Mouse (Mus musculus) midbrain, embryonic 14.5 days (tissue): Measurements from ENCODE around the gene Rad51c. TPM values are rescaled to one million over a fixed set of nuclear protein-coding genes. Genes with fewer than 3 reads are reported as not detected.
"Not testable (repeated sequence)": the region's sequence is repeated elsewhere in the genome, so short reads cannot be mapped to it uniquely, and the experiment has no call there.

Experiments
- ATAC-seq: fragments of 200-750 bp; cut with Nextera tagmentation; 2 replicates; pipeline ENCODE4 v1.8.0; 2017; ENCODE audit warnings: moderate number of reproducible peaks, moderate library complexity; ENCODE audit not compliant: low FRiP score, low TSS enrichment
- DNase-seq: peaks from one replicate; pipeline ENCODE4 v3.0.0-alpha.2; 2015
- H3K27ac ChIP-seq: fragments of 300-500 bp; sonication (generic); replicated peaks from 2 replicates; pipeline ENCODE4 v1.5.1; 2014; ENCODE audit warnings: mild to moderate bottlenecking, low read depth, low read length, moderate library complexity
- H3K27me3 ChIP-seq: fragments of 300-500 bp; sonication (generic); 2 replicates; pipeline ENCODE4 v1.6.1; 2014; ENCODE audit warnings: low read length, control low read depth, mixed read lengths; ENCODE audit not compliant: control insufficient read depth, insufficient read depth
- H3K36me3 ChIP-seq: fragments of 300-500 bp; sonication (generic); 2 replicates; pipeline ENCODE4 v1.6.1; 2014; ENCODE audit warnings: low read length, control low read depth; ENCODE audit not compliant: control insufficient read depth, insufficient read depth
- H3K4me1 ChIP-seq: fragments of 300-500 bp; sonication (generic); 2 replicates; pipeline ENCODE4 v1.6.1; 2014; ENCODE audit warnings: mild to moderate bottlenecking, antibody characterized with exemption, low read length, control low read depth; ENCODE audit not compliant: control insufficient read depth, insufficient read depth
- H3K4me2 ChIP-seq: fragments of 300-500 bp; sonication (generic); 2 replicates; pipeline ENCODE4 v1.6.1; 2014; ENCODE audit warnings: mild to moderate bottlenecking, low read length, moderate library complexity
- H3K4me3 ChIP-seq: fragments of 300-500 bp; sonication (generic); replicated peaks from 2 replicates; pipeline ENCODE4 v1.5.1; 2014; ENCODE audit warnings: low read depth, low read length
- H3K9ac ChIP-seq: fragments of 300-500 bp; sonication (generic); replicated peaks from 2 replicates; pipeline ENCODE4 v1.6.1; 2014; ENCODE audit warnings: mild to moderate bottlenecking, low read length, moderate library complexity
- H3K9me3 ChIP-seq: fragments of 300-500 bp; sonication (generic); 2 replicates; pipeline ENCODE4 v1.6.1; 2016; ENCODE audit warnings: low read length, control low read depth, mixed read lengths; ENCODE audit not compliant: control insufficient read depth
- WGBS: fragments of 180-500 bp; shearing (Covaris S2); extraction: QIAGEN DNeasy Blood & Tissue Kit; methylation state at CpG from one replicate; pipeline ENCODE4 v1.1.7; 2014; 5-methylcytosine and 5-hydroxymethylcytosine counted together
- polyA plus RNA-seq: library from polyadenylated mRNA; unstranded; fragments of >200 nt; fragmentation: Nextera tagmentation; extraction: Ambion mirVana; gene quantifications from 2 replicates; pipeline ENCODE4 v1.2.1, GENCODE M21; 2014

Gene Rad51c
- polyA plus RNA-seq, 1 experiment from 2014 or later = 5.6 TPM

GRCm38 (mm10) chr11:87427273-87428050 is 22.7 kb upstream of the Rad51c start:
- no peak for ATAC-seq
- no peaks in the 10 kb centered on the region for H3K27me3 ChIP-seq
- no peaks in the 10 kb centered on the region for H3K4me1 ChIP-seq
- DNase-seq = no peak
- no peak overlapping the region for H3K4me3 ChIP-seq
- no peak overlapping the region for H3K9ac ChIP-seq
- no peaks in the 10 kb centered on the region for H3K9me3 ChIP-seq
- H3K4me2 ChIP-seq = no peak overlapping the region
- H3K36me3 ChIP-seq = no peaks in the 10 kb centered on the region
- peak overlapping the region; percentile 79 for H3K27ac ChIP-seq
- 55% methylated on average over 1 of the region's 1 CpGs for WGBS

- H3K36me3 ChIP-seq, H3K9ac ChIP-seq, H3K27me3 ChIP-seq, H3K9me3 ChIP-seq, H3K4me1 ChIP-seq: not testable (repeated sequence)
- H3K4me3 ChIP-seq = peak overlapping the region; percentile 16
- H3K4me2 ChIP-seq = peak overlapping the region; percentile 41
- peak overlapping the region; percentile 79 for H3K27ac ChIP-seq
- DNase-seq = peak; percentile 94
- WGBS = under 1% methylated on average over 24 of the region's 24 CpGs
- peak; percentile 91 for ATAC-seq
These were observed 21.9 kb upstream of the Rad51c start for GRCm38 (mm10) chr11:87426450-87427250.

DNA sequence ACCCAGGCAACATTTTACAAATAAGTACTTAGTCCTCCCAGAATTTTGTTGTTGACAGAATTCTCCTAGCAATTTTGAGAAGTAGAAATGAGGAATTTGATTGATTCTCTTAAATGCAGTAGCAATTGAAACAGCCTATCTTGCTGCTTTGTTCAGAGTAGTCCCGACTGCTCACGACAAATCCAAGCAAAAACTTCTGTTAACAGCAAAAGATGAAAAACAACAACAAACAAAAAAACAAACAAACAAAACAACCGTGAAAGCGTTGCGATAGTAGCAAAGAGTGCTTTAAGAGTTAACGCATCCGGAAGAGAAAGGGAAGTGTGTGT is 21.3 kb upstream of the Rad51c start:
- Histone ChIP-seq H3K27ac (peak overlapping the region; percentile 79), H3K4me3 (peak overlapping the region; percentile 16), H3K36me3 (no peaks in the 10 kb centered on the region), H3K27me3 (no peaks in the 10 kb centered on the region), H3K9me3 (no peaks in the 10 kb centered on the region), H3K4me2 (peak overlapping the region; percentile 41), H3K9ac (no peak overlapping the region; the same call in 1 of the 2 replicates), H3K4me1 (peaks cover 5% of the 10 kb centered on the region; the same call in 1 of the 2 replicates)
- no peak for ATAC-seq
- DNase-seq = no peak
- under 1% methylated on average over 7 of the region's 7 CpGs for WGBS

GRCm38 (mm10) chr11:87423551-87424325 is 19.0 kb upstream of the Rad51c start:
- Histone ChIP-seq H3K4me1 (peaks cover 5% of the 10 kb centered on the region; the same call in 1 of the 2 replicates), H3K4me2 (no peak overlapping the region), H3K9ac (no peak overlapping the region), H3K27me3 (no peaks in the 10 kb centered on the region), H3K9me3 (no peaks in the 10 kb centered on the region), H3K36me3 (no peaks in the 10 kb centered on the region), H3K27ac (peak overlapping the region; percentile 84), H3K4me3 (no peak overlapping the region)
- DNase-seq (no peak), ATAC-seq (no peak)
- 46% methylated on average over 6 of the region's 6 CpGs for WGBS

DNA sequence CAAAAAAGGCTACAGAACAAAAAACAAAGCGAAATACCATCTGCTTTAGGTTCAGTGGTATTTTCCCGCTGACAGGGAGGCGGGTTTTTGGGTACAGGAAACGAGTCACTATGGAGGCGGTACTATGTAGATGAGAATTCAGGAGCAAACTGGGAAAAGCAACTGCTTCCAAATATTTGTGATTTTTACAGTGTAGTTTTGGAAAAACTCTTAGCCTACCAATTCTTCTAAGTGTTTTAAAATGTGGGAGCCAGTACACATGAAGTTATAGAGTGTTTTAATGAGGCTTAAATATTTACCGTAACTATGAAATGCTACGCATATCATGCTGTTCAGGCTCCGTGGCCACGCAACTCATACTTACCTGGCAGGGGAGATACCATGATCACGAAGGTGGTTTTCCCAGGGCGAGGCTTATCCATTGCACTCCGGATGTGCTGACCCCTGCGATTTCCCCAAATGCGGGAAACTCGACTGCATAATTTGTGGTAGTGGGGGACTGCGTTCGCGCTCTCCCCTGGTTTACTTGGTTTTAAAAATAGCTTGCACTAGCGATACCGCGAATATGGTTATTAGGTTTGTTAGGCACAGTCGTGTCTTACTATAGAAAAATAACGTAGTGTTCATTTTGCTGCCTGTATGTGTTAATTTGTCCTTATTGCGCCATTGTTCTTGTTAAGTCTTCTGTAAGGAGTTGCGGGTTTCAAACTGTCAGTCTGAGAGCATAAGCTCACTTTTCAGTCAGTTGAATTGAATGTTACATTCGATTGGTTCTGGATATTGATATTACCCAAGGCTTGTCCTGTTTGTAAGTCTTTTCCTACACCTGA is 18.0 kb upstream of the Rad51c start:
- H3K9me3 ChIP-seq = no peaks in the 10 kb centered on the region
- peak overlapping the region; percentile 40 for H3K4me3 ChIP-seq
- ATAC-seq = peak; percentile 84
- peaks cover 5% of the 10 kb centered on the region; the same call in 1 of the 2 replicates for H3K4me1 ChIP-seq
- H3K27me3 ChIP-seq = no peaks in the 10 kb centered on the region
- H3K9ac ChIP-seq = peak overlapping the region; percentile 61
- peak overlapping the region; percentile 91 for H3K27ac ChIP-seq
- peak; percentile 94 for DNase-seq
- under 1% methylated on average over 26 of the region's 26 CpGs for WGBS
- H3K4me2 ChIP-seq = peak overlapping the region; percentile 68
- no peaks in the 10 kb centered on the region for H3K36me3 ChIP-seq

- peak; percentile 43 for DNase-seq
- Histone ChIP-seq H3K27ac (peak overlapping the region; percentile 91), H3K36me3 (no peaks in the 10 kb centered on the region), H3K4me3 (peak overlapping the region; percentile 40), H3K9ac (peak overlapping the region; percentile 61), H3K27me3 (no peaks in the 10 kb centered on the region), H3K4me2 (peak overlapping the region; percentile 68), H3K4me1 (peaks cover 5% of the 10 kb centered on the region; the same call in 1 of the 2 replicates), H3K9me3 (no peaks in the 10 kb centered on the region)
- 0 out of 2 replicates have a peak, but pooled peaks have one; percentile 9 for ATAC-seq
- WGBS = 34% methylated on average over 6 of the region's 6 CpGs
These were observed 17.0 kb upstream of the Rad51c start for GRCm38 (mm10) chr11:87421760-87422201.

GRCm38 (mm10) chr11:87420861-87421260 is 16.1 kb upstream of the Rad51c start:
- DNase-seq (no peak), ATAC-seq (no peak)
- H3K4me3 ChIP-seq = no peak overlapping the region
- no peaks in the 10 kb centered on the region for H3K9me3 ChIP-seq
- H3K27me3 ChIP-seq = no peaks in the 10 kb centered on the region
- no peak overlapping the region for H3K4me2 ChIP-seq
- no peak overlapping the region for H3K27ac ChIP-seq
- H3K36me3 ChIP-seq = no peaks in the 10 kb centered on the region
- no peak overlapping the region for H3K9ac ChIP-seq
- H3K4me1 ChIP-seq = peaks cover 5% of the 10 kb centered on the region; the same call in 1 of the 2 replicates

DNA sequence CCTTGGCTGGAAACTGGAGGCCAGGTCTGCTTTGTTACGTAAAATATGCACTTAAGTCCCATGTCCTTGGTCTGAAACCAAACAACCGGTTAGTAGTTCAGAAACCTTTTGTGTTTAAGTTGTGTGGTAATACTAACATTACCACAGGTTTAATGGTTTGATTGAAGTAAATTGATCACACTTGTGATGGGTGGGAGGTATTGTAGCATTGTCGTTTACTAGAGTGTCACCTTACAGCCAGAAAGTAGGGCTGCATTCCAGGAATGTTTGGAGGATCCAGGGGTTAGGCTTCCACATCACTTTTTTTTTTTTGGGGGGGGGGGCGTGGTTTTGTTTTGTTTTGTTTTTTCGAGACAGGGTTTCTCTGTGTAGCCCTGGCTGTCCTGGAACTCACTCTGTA is 11.4 kb upstream of the Rad51c start:
- no peak overlapping the region for H3K4me3 ChIP-seq
- no peak overlapping the region for H3K4me2 ChIP-seq
- 54% methylated on average over 5 of the region's 5 CpGs for WGBS
- no peak overlapping the region for H3K27ac ChIP-seq
- no peaks in the 10 kb centered on the region for H3K36me3 ChIP-seq
- DNase-seq (no peak), ATAC-seq (no peak)
- no peaks in the 10 kb centered on the region for H3K27me3 ChIP-seq
- H3K9me3 ChIP-seq = no peaks in the 10 kb centered on the region
- no peak overlapping the region for H3K9ac ChIP-seq
- no peaks in the 10 kb centered on the region for H3K4me1 ChIP-seq
